Mouse (Mus musculus) limb, embryonic 15.5 days (tissue): ENCODE measurements around the gene Rnft2. TPM values are rescaled to one million over a fixed set of nuclear protein-coding genes. Genes with fewer than 3 reads are reported as not detected.

Experiments
- ATAC-seq: fragments of 200-750 bp; cut with Nextera tagmentation; 2 replicates; pipeline ENCODE4 v1.8.0; 2017; ENCODE audit warnings: low read depth, moderate TSS enrichment; ENCODE audit not compliant: insufficient number of reproducible peaks, low FRiP score, low TSS enrichment
- H3K27ac ChIP-seq: fragments of 300-500 bp; sonication (generic); 2 replicates; pipeline ENCODE4 v1.5.1; 2015; ENCODE audit warnings: moderate library complexity, mild to moderate bottlenecking, inconsistent platforms
- H3K27me3 ChIP-seq: fragments of 300-500 bp; sonication (generic); 2 replicates; pipeline ENCODE4 v1.6.1; 2015; ENCODE audit warnings: inconsistent platforms
- H3K36me3 ChIP-seq: fragments of 300-500 bp; sonication (generic); 2 replicates; pipeline ENCODE4 v1.6.1; 2015; ENCODE audit warnings: inconsistent platforms
- H3K4me1 ChIP-seq: fragments of 300-500 bp; sonication (generic); 2 replicates; pipeline ENCODE4 v1.6.1; 2015; ENCODE audit warnings: inconsistent platforms
- H3K4me2 ChIP-seq: fragments of 300-500 bp; sonication (generic); 2 replicates; pipeline ENCODE4 v1.6.1; 2015; ENCODE audit warnings: mild to moderate bottlenecking, inconsistent platforms
- H3K4me3 ChIP-seq: fragments of 300-500 bp; sonication (generic); 2 replicates; pipeline ENCODE4 v1.5.1; 2015; ENCODE audit warnings: mild to moderate bottlenecking, inconsistent platforms
- H3K9ac ChIP-seq: fragments of 300-500 bp; sonication (generic); 2 replicates; pipeline ENCODE4 v1.6.1; 2015; ENCODE audit warnings: inconsistent platforms
- H3K9me3 ChIP-seq: fragments of 300-500 bp; sonication (generic); 2 replicates; pipeline ENCODE4 v1.6.1; 2016; ENCODE audit warnings: inconsistent platforms
- WGBS: fragments of 180-500 bp; shearing (Covaris S2); methylation state at CpG from one replicate; pipeline ENCODE4 v1.1.7; 2015; 5-methylcytosine and 5-hydroxymethylcytosine counted together
- polyA plus RNA-seq: library from polyadenylated mRNA; unstranded; fragments of >200 nt; fragmentation: Nextera tagmentation; extraction: Ambion mirVana; gene quantifications from 2 replicates; pipeline ENCODE4 v1.2.1, GENCODE M21; 2015

Gene Rnft2
- polyA plus RNA-seq, 1 experiment from 2014 or later: 2.9 TPM

- H3K9ac ChIP-seq: no peak overlapping the region
- no peaks in the 10 kb centered on the region for H3K27me3 ChIP-seq
- no peak overlapping the region for H3K4me2 ChIP-seq
- H3K4me3 ChIP-seq: no peak overlapping the region
- no peak for ATAC-seq
- H3K4me1 ChIP-seq: peaks cover 11% of the 10 kb centered on the region
- peaks cover 33% of the 10 kb centered on the region for H3K36me3 ChIP-seq
- no peak overlapping the region for H3K27ac ChIP-seq
- no peaks in the 10 kb centered on the region for H3K9me3 ChIP-seq
- 92% methylated on average over 3 of the region's 3 CpGs for WGBS
Observed at GRCm38 (mm10) chr5:118145458-118145857, 99.5 kb downstream of the Rnft2 start.

- 85% methylated on average over 6 of the region's 6 CpGs for WGBS
- no peaks in the 10 kb centered on the region for H3K9me3 ChIP-seq
- H3K4me3 ChIP-seq: no peak overlapping the region
- H3K9ac ChIP-seq: no peak overlapping the region
- H3K4me1 ChIP-seq: peaks cover 11% of the 10 kb centered on the region
- no peak overlapping the region for H3K27ac ChIP-seq
- H3K27me3 ChIP-seq: no peaks in the 10 kb centered on the region
- H3K4me2 ChIP-seq: no peak overlapping the region
- H3K36me3 ChIP-seq: peaks cover 40% of the 10 kb centered on the region
- no peak for ATAC-seq
Observed at GRCm38 (mm10) chr5:118144770-118145169, 100.1 kb downstream of the Rnft2 start.

DNA sequence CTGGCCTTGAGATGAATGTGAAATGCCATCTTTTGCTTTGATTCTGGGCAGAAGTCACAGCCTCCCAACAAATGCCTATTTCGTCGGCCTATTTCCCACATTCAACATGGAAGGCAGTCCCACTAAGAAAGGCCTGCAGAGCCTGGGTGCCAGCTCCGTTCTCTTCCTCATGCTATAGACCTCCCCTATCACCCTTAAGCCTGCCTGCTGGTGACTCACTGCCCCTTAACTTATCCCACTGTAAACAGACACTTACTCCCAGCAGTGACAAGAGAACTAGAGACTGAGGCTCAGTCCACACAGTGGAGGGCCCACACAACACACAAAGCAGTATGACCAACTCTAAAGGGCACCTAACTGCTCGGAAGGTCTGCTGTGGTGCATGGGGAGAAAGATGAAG is 100.6 kb downstream of the Rnft2 start:
- Histone ChIP-seq H3K27ac (no peak overlapping the region), H3K36me3 (peaks cover 44% of the 10 kb centered on the region), H3K9ac (no peak overlapping the region), H3K4me2 (no peak overlapping the region), H3K4me1 (peaks cover 11% of the 10 kb centered on the region), H3K9me3 (no peaks in the 10 kb centered on the region), H3K27me3 (no peaks in the 10 kb centered on the region), H3K4me3 (no peak overlapping the region)
- WGBS: 84% methylated on average over 4 of the region's 4 CpGs
- no peak for ATAC-seq

- peaks cover 51% of the 10 kb centered on the region for H3K36me3 ChIP-seq
- no peak overlapping the region for H3K4me2 ChIP-seq
- no peak for ATAC-seq
- peaks cover 11% of the 10 kb centered on the region for H3K4me1 ChIP-seq
- no peak overlapping the region for H3K4me3 ChIP-seq
- H3K27me3 ChIP-seq: no peaks in the 10 kb centered on the region
- H3K27ac ChIP-seq: no peak overlapping the region
- WGBS: 78% methylated on average over 12 of the region's 12 CpGs
- H3K9me3 ChIP-seq: no peaks in the 10 kb centered on the region
- H3K9ac ChIP-seq: no peak overlapping the region
Observed at GRCm38 (mm10) chr5:118143211-118144026, 101.5 kb downstream of the Rnft2 start.

GRCm38 (mm10) chr5:118142471-118142870 is 102.4 kb downstream of the Rnft2 start:
- Histone ChIP-seq H3K4me3 (no peak overlapping the region), H3K9ac (no peak overlapping the region), H3K27ac (no peak overlapping the region), H3K9me3 (no peaks in the 10 kb centered on the region), H3K27me3 (no peaks in the 10 kb centered on the region), H3K4me2 (no peak overlapping the region), H3K36me3 (peaks cover 49% of the 10 kb centered on the region), H3K4me1 (peaks cover 14% of the 10 kb centered on the region)
- ATAC-seq: no peak
- 84% methylated on average over 8 of the region's 8 CpGs for WGBS

Other genes with a start within 250 kb of the Rnft2 start
- 25.9 and 27.2 TPM in 2 replicates for gene Tesc, start 217.4 kb downstream of the Rnft2 start, polyA plus RNA-seq
- 20.7 and 26.3 TPM in 2 replicates for gene Fbxw8, start 89.7 kb downstream of the Rnft2 start, polyA plus RNA-seq
- 0.04 and 0.10 TPM in 2 replicates for gene Hrk, start 80.5 kb downstream of the Rnft2 start, polyA plus RNA-seq
- gene 2410131K14Rik, start 111 bp upstream of the Rnft2 start, polyA plus RNA-seq: 9.3 and 9.7 TPM in 2 replicates